Mouse (Mus musculus): Measurements from ENCODE around the gene Kdm4b. TPM values are rescaled to one million over a fixed set of nuclear protein-coding genes. Genes with fewer than 3 reads are reported as not detected.

Kdm4b gene
- total RNA-seq, 4 experiments from 2014 or later = 66.4 to 71.0 (median 67.0) TPM

GRCm38 (mm10) chr17:56343466-56343865 lies 17.6 kb downstream of the Kdm4b start:
- DNase-seq (ENCODE audit: low spot score in 2 of 2) = no peak

- no peak for DNase-seq (ENCODE audit: low spot score in 2 of 2)
These were observed 19.5 kb downstream of the Kdm4b start for GRCm38 (mm10) chr17:56345364-56345763.

GRCm38 (mm10) chr17:56348128-56348527 lies 22.3 kb downstream of the Kdm4b start:
- DNase-seq (ENCODE audit: low spot score in 2 of 2) = no peak

- no peak for DNase-seq (ENCODE audit: low spot score in 2 of 2)
These were observed 22.7 kb downstream of the Kdm4b start for GRCm38 (mm10) chr17:56348586-56348985.

GRCm38 (mm10) chr17:56350694-56351093 lies 24.8 kb downstream of the Kdm4b start:
- peak in 1 of 2 experiments; percentile 81 for DNase-seq (ENCODE audit: low spot score in 2 of 2)

- peak; percentile 60 to 67 for DNase-seq (ENCODE audit: low spot score in 2 of 2)
These were observed 31.3 kb downstream of the Kdm4b start for GRCm38 (mm10) chr17:56356921-56357885.

GRCm38 (mm10) chr17:56359183-56359725 lies 33.4 kb downstream of the Kdm4b start:
- DNase-seq (ENCODE audit: low spot score in 2 of 2) = no peak

GRCm38 (mm10) chr17:56359864-56360263 lies 34.0 kb downstream of the Kdm4b start:
- no peak for DNase-seq (ENCODE audit: low spot score in 2 of 2)

- no peak for DNase-seq (ENCODE audit: low spot score in 2 of 2)
These were observed 34.6 kb downstream of the Kdm4b start for GRCm38 (mm10) chr17:56360451-56360850.

GRCm38 (mm10) chr17:56361542-56361941 lies 35.7 kb downstream of the Kdm4b start:
- DNase-seq (ENCODE audit: low spot score in 2 of 2) = no peak

GRCm38 (mm10) chr17:56365791-56366673 lies 40.2 kb downstream of the Kdm4b start:
- DNase-seq (ENCODE audit: low spot score in 2 of 2) = no peak

GRCm38 (mm10) chr17:56368291-56368790 lies 42.5 kb downstream of the Kdm4b start:
- DNase-seq (ENCODE audit: low spot score in 2 of 2) = no peak

- DNase-seq (ENCODE audit: low spot score in 2 of 2) = no peak
These were observed 44.2 kb downstream of the Kdm4b start for GRCm38 (mm10) chr17:56370090-56370489.

- peak; percentile 52 to 86 for DNase-seq (ENCODE audit: low spot score in 2 of 2)
These were observed 45.3 kb downstream of the Kdm4b start for GRCm38 (mm10) chr17:56371029-56371660.

GRCm38 (mm10) chr17:56372109-56372508 lies 46.2 kb downstream of the Kdm4b start:
- DNase-seq (ENCODE audit: low spot score in 2 of 2) = no peak

GRCm38 (mm10) chr17:56373136-56374034 lies 47.5 kb downstream of the Kdm4b start:
- DNase-seq (ENCODE audit: low spot score in 2 of 2) = no peak

- no peak for DNase-seq (ENCODE audit: low spot score in 2 of 2)
These were observed 49.0 kb downstream of the Kdm4b start for GRCm38 (mm10) chr17:56374851-56375250.

GRCm38 (mm10) chr17:56379281-56379834 lies 53.5 kb downstream of the Kdm4b start:
- DNase-seq (ENCODE audit: low spot score in 2 of 2) = no peak

GRCm38 (mm10) chr17:56380286-56380685 lies 54.4 kb downstream of the Kdm4b start:
- DNase-seq (ENCODE audit: low spot score in 2 of 2) = no peak

- no peak for DNase-seq (ENCODE audit: low spot score in 2 of 2)
These were observed 55.3 kb downstream of the Kdm4b start for GRCm38 (mm10) chr17:56381183-56381582.

Data from left cerebral cortex, adult 8-10 months (tissue).